Mouse (Mus musculus) heart, postnatal 0 days (tissue): ENCODE data around the gene Fam107b.

Source experiments
- CTCF ChIP-seq: IDR thresholded peaks from 2 replicates; pipeline ENCODE4 v1.5.1; 2016; ENCODE audit warnings: antibody characterized with exemption, control low read depth, low read depth
- EP300 ChIP-seq: IDR thresholded peaks from 2 replicates; pipeline ENCODE4 v1.6.1; 2016; ENCODE audit warnings: antibody characterized with exemption, low read depth

- TF ChIP-seq CTCF, result peak; percentile 37
- no peak for TF ChIP-seq EP300
These were observed 245.9 kb downstream of the Fam107b start for GRCm38 (mm10) chr2:3816142-3816609.
